32 mouse cellular contexts compared by ENCODE assay signal in genomic region chr12:16457419-16457818, GRCm38 (mm10).
"Had no signal": no experiment of that assay in that cellular context is flagged by ENCODE, and none has a peak within 500 bp of the region (broad histone marks: within the 10 kb centered on the region; RNA-seq: fewer than 3 reads in every experiment).

No protein-coding gene starts in this region.

- ATAC-seq: hindbrain, embryonic 16.5 days; hindbrain, postnatal 0 days; inflammation-experienced regulatory T-cells, adult 6 months; intestine, embryonic 15.5 days; intestine, embryonic 16.5 days; intestine, postnatal 0 days had no signal

- H3K4me2 ChIP-seq: heart, embryonic 13.5 days; heart, embryonic 15.5 days; hindbrain, embryonic 12.5 days; hindbrain, embryonic 13.5 days; hindbrain, embryonic 14.5 days; hindbrain, embryonic 15.5 days; intestine, embryonic 15.5 days; kidney, embryonic 15.5 days had no signal

- H3K4me1 ChIP-seq: heart, embryonic 13.5 days; heart, embryonic 15.5 days; hindbrain, embryonic 10.5 days; hindbrain, embryonic 12.5 days; hindbrain, embryonic 13.5 days; hindbrain, embryonic 15.5 days; intestine, embryonic 15.5 days; kidney, embryonic 15.5 days had no signal

- H3K4me3 ChIP-seq: heart, embryonic 13.5 days; heart, embryonic 15.5 days; hindbrain, embryonic 10.5 days; hindbrain, embryonic 12.5 days; hindbrain, embryonic 13.5 days; hindbrain, embryonic 15.5 days; intestine, embryonic 15.5 days; kidney, embryonic 15.5 days; layer of hippocampus, adult 2 months; left cerebral cortex, adult 2 months had no signal

- H3K27ac ChIP-seq: heart, embryonic 13.5 days; heart, embryonic 15.5 days; hindbrain, embryonic 10.5 days; hindbrain, embryonic 12.5 days; hindbrain, embryonic 13.5 days; hindbrain, embryonic 14.5 days; hindbrain, embryonic 15.5 days; hindbrain, postnatal 0 days; intestine, embryonic 15.5 days; kidney, embryonic 15.5 days; kidney, postnatal 0 days; layer of hippocampus, adult 2 months; left cerebral cortex, adult 2 months had no signal

- H3K9me3 ChIP-seq: heart, embryonic 13.5 days; heart, embryonic 15.5 days; hindbrain, embryonic 10.5 days; hindbrain, embryonic 12.5 days; hindbrain, embryonic 13.5 days; hindbrain, embryonic 15.5 days; intestine, embryonic 15.5 days; kidney, embryonic 15.5 days had no signal

- DNase-seq: heart, postnatal 10 days; heart, postnatal 14 days; heart, postnatal 36 days; heart, postnatal 4 days; kidney, adult 11 months; kidney, adult 18-20 months; kidney, adult 2 months; kidney, adult 8-10 months; kidney, postnatal 10 days; kidney, postnatal 14 days; kidney, postnatal 25 days; kidney, postnatal 36 days; kidney, postnatal 4 days; layer of hippocampus, adult 9-11 months; layer of hippocampus, postnatal 36 days had no signal

- H3K27me3 ChIP-seq: heart, embryonic 13.5 days; heart, embryonic 15.5 days; hindbrain, embryonic 12.5 days; hindbrain, embryonic 13.5 days; hindbrain, embryonic 15.5 days; intestine, embryonic 15.5 days; kidney, embryonic 15.5 days had no signal

- H3K9ac ChIP-seq: heart, embryonic 13.5 days; heart, embryonic 15.5 days; hindbrain, embryonic 12.5 days; hindbrain, embryonic 13.5 days; hindbrain, embryonic 14.5 days; hindbrain, embryonic 15.5 days; intestine, embryonic 15.5 days; kidney, embryonic 15.5 days had no signal

- H3K36me3 ChIP-seq: heart, embryonic 13.5 days; heart, embryonic 15.5 days; hindbrain, embryonic 10.5 days; hindbrain, embryonic 12.5 days; hindbrain, embryonic 13.5 days; hindbrain, embryonic 15.5 days; intestine, embryonic 15.5 days; kidney, embryonic 15.5 days had no signal
